Mouse (Mus musculus): ENCODE measurements around the gene Aldh9a1. TPM values are rescaled to one million over a fixed set of nuclear protein-coding genes. Genes with fewer than 3 reads are reported as not detected.

The Aldh9a1 gene
- 10 to 100 TPM; 40.8 to 43.6 TPM for total RNA-seq (2023)

DNA sequence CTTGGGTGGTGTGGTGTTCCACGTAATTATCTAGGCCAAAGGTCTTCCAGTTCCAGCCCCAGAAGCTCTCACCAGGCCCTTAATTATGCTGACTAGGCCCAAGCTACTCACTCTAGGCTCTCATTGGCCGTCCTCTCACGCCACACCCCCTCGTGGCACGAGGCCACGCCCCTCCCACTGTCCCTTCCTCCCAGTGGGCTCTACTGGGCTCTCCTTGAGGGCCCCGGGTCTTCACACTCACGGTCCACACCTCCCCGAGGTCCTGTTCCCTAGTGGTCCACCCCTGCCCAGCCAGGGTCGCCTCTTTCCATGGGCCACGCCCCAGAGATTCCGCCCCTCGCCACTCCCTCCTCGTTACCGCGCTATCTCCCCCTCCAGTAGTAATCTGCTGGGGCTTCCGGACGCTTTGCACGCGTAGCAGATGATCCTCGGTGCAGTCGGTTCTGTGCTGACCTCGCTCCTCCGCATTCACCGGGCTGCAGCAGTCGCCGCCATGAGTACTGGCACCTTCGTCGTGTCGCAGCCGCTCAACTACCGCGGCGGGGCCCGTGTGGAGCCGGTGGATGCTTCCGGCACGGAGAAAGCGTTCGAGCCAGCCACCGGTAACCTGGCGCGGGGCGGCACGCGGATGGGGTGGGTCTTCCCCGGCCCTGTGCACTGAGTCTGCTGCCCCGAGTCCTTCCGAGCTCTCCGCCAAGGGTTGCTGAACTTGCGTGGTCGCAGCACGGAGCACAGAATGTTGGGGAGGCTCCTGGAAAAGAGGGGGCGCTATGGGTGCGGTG is at the start of gene Aldh9a1:
TSS of gene Aldh9a1 (plus strand) at position 177 of the 782 bp plus-strand sequence.

GRCm38 (mm10) chr1:167308261-167309054 is 41.3 kb upstream of the Aldh9a1 start, which contains the start of gene Tmco1:
Tmco1 (plus strand) TSS chr1:167308378.

DNA sequence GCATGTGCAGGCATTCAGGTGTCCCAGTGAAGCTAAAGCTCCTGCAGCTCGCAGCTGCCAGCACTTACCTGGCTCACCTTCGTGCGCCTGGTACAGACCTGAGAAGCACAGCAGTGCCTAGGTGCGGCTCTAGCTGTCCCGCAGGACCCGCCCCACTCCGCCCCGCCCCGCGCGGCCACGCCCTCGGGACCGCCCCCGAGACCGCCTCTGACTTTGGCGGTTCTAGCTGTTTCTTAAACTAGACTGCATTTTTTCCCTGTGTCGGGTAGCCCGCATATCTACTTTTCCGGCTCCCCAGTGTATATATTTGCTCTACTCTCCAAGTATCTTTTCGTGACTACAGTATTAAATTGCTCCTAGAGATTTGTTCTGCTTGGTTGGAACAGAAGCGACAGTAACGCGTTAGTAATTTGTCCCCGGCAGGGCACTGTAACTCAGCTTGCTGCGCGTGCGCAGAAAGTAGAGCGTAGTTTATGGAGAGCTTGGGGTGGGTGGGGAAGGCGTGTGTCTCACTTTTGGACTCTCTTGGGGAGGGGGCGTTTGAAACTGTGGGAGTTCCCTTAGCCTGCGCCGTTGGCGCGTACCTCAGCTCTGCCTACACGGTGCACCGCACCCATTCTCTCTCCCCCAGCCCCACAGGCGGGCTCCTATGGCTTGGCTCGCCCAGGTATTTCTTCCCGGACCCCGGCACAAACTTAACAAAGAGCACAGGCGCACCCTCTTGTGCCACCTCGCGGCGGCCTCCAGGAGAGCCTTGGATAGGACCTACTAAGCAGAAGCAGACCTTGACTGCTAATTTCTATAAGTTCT is 44.1 kb downstream of the Aldh9a1 start, which contains the start of gene Mgst3:
TSS of gene Mgst3 (minus strand) at position 159 of the 810 bp plus-strand sequence.

Other genes with a start within 250 kb of the Aldh9a1 start
- gene Uck2, start 64.7 kb upstream of the Aldh9a1 start, total RNA-seq (2023): 10 to 100 TPM; 68.9 to 72.4 TPM
- gene Tmco1, start 41.6 kb upstream of the Aldh9a1 start, total RNA-seq (2023): 10 to 100 TPM; 35.0 to 37.4 TPM
- gene Mgst3, start 43.9 kb downstream of the Aldh9a1 start, total RNA-seq (2023): 1 to 10 TPM; 2.1 to 3.7 TPM
- gene Lrrc52, start 116.8 kb downstream of the Aldh9a1 start, total RNA-seq (2023): not detected
- not detected for gene Rxrg, start 248.4 kb downstream of the Aldh9a1 start, total RNA-seq (2023)